Mouse (Mus musculus): ENCODE measurements around the gene Anpep. TPM values are rescaled to one million over a fixed set of nuclear protein-coding genes. Genes with fewer than 3 reads are reported as not detected.

Gene Anpep
- polyA plus RNA-seq, 1 experiment from 2014 or later: 2.3 TPM

GRCm38 (mm10) chr7:79858956-79859630, 1.8 kb downstream of the Anpep start:
- 70% methylated on average over 9 of the region's 9 CpGs for WGBS
- ATAC-seq (ENCODE audit: low FRiP score, low read depth): no peak
- no peak overlapping the region for H3K4me2 ChIP-seq (replicated peaks)
- H3K9me3 ChIP-seq: no peaks in the 10 kb centered on the region
- H3K36me3 ChIP-seq: no peaks in the 10 kb centered on the region
- H3K9ac ChIP-seq (replicated peaks): no peak overlapping the region
- no peaks in the 10 kb centered on the region for H3K27me3 ChIP-seq
- H3K4me3 ChIP-seq: no peak overlapping the region
- no peaks in the 10 kb centered on the region for H3K4me1 ChIP-seq
- H3K27ac ChIP-seq (replicated peaks): no peak overlapping the region

GRCm38 (mm10) chr7:79858202-79858934, 2.5 kb downstream of the Anpep start:
- Histone ChIP-seq H3K4me1 (no peaks in the 10 kb centered on the region), H3K9me3 (no peaks in the 10 kb centered on the region), H3K9ac (replicated peaks) (no peak overlapping the region), H3K36me3 (no peaks in the 10 kb centered on the region), H3K27me3 (no peaks in the 10 kb centered on the region), H3K27ac (replicated peaks) (no peak overlapping the region), H3K4me3 (no peak overlapping the region), H3K4me2 (replicated peaks) (no peak overlapping the region)
- ATAC-seq (ENCODE audit: low FRiP score, low read depth): no peak
- WGBS: 71% methylated on average over 11 of the region's 11 CpGs

- no peak overlapping the region for H3K27ac ChIP-seq (replicated peaks)
- H3K9me3 ChIP-seq: no peaks in the 10 kb centered on the region
- H3K36me3 ChIP-seq: no peaks in the 10 kb centered on the region
- H3K4me3 ChIP-seq: no peak overlapping the region
- H3K9ac ChIP-seq (replicated peaks): no peak overlapping the region
- H3K27me3 ChIP-seq: no peaks in the 10 kb centered on the region
- ATAC-seq (ENCODE audit: low FRiP score, low read depth): no peak
- no peak overlapping the region for H3K4me2 ChIP-seq (replicated peaks)
- no peaks in the 10 kb centered on the region for H3K4me1 ChIP-seq
- WGBS: 84% methylated on average over 4 of the region's 4 CpGs
Measured at GRCm38 (mm10) chr7:79856305-79856704, 4.6 kb downstream of the Anpep start.

- Histone ChIP-seq H3K4me3 (peak overlapping the region; percentile 37), H3K27me3 (peaks cover 33% of the 10 kb centered on the region), H3K4me1 (0 out of 2 replicates have a peak, but pooled peaks cover 7% of the 10 kb centered on the region), H3K36me3 (no peaks in the 10 kb centered on the region), H3K9me3 (no peaks in the 10 kb centered on the region), H3K4me2 (replicated peaks) (peak overlapping the region; percentile 60), H3K27ac (replicated peaks) (no peak overlapping the region), H3K9ac (replicated peaks) (peak overlapping the region; percentile 32)
- no peak for ATAC-seq (ENCODE audit: low FRiP score, low read depth)
- 11% methylated on average over 50 of the region's 53 CpGs for WGBS
Measured at GRCm38 (mm10) chr7:79847456-79848451, 13.1 kb downstream of the Anpep start.

GRCm38 (mm10) chr7:79846342-79846741, 14.5 kb downstream of the Anpep start:
- peaks cover 33% of the 10 kb centered on the region for H3K27me3 ChIP-seq
- H3K9ac ChIP-seq (replicated peaks): no peak overlapping the region
- H3K4me3 ChIP-seq: no peak overlapping the region
- ATAC-seq (ENCODE audit: low FRiP score, low read depth): no peak
- no peak overlapping the region for H3K27ac ChIP-seq (replicated peaks)
- WGBS: 74% methylated on average over 2 of the region's 2 CpGs
- H3K36me3 ChIP-seq: no peaks in the 10 kb centered on the region
- 0 out of 2 replicates have a peak, but pooled peaks cover 7% of the 10 kb centered on the region for H3K4me1 ChIP-seq
- no peak overlapping the region for H3K4me2 ChIP-seq (replicated peaks)
- no peaks in the 10 kb centered on the region for H3K9me3 ChIP-seq

- peaks cover 28% of the 10 kb centered on the region for H3K27me3 ChIP-seq
- H3K9ac ChIP-seq (replicated peaks): no peak overlapping the region
- WGBS: 74% methylated on average over 8 of the region's 8 CpGs
- H3K9me3 ChIP-seq: no peaks in the 10 kb centered on the region
- 0 out of 2 replicates have a peak, but pooled peaks cover 7% of the 10 kb centered on the region for H3K4me1 ChIP-seq
- no peak overlapping the region for H3K4me3 ChIP-seq
- ATAC-seq (ENCODE audit: low FRiP score, low read depth): no peak
- H3K27ac ChIP-seq (replicated peaks): no peak overlapping the region
- no peaks in the 10 kb centered on the region for H3K36me3 ChIP-seq
- H3K4me2 ChIP-seq (replicated peaks): no peak overlapping the region
Measured at GRCm38 (mm10) chr7:79844090-79844802, 16.6 kb downstream of the Anpep start.

GRCm38 (mm10) chr7:79842163-79842562, 18.7 kb downstream of the Anpep start:
- Histone ChIP-seq H3K4me1 (no peaks in the 10 kb centered on the region), H3K4me3 (no peak overlapping the region), H3K4me2 (replicated peaks) (no peak overlapping the region), H3K9me3 (no peaks in the 10 kb centered on the region), H3K9ac (replicated peaks) (no peak overlapping the region), H3K36me3 (no peaks in the 10 kb centered on the region), H3K27me3 (peaks cover 10% of the 10 kb centered on the region), H3K27ac (replicated peaks) (no peak overlapping the region)
- 65% methylated on average over 7 of the region's 7 CpGs for WGBS
- no peak for ATAC-seq (ENCODE audit: low FRiP score, low read depth)

GRCm38 (mm10) chr7:79837247-79837646, 23.6 kb downstream of the Anpep start:
- Histone ChIP-seq H3K36me3 (no peaks in the 10 kb centered on the region), H3K27ac (replicated peaks) (no peak overlapping the region), H3K4me3 (no peak overlapping the region), H3K9me3 (no peaks in the 10 kb centered on the region), H3K4me2 (replicated peaks) (no peak overlapping the region), H3K9ac (replicated peaks) (no peak overlapping the region), H3K4me1 (no peaks in the 10 kb centered on the region), H3K27me3 (no peaks in the 10 kb centered on the region)
- WGBS: 77% methylated on average over 2 of the region's 2 CpGs
- no peak for ATAC-seq (ENCODE audit: low FRiP score, low read depth)

- H3K36me3 ChIP-seq: no peaks in the 10 kb centered on the region
- H3K27ac ChIP-seq (replicated peaks): no peak overlapping the region
- no peaks in the 10 kb centered on the region for H3K9me3 ChIP-seq
- H3K4me2 ChIP-seq (replicated peaks): no peak overlapping the region
- ATAC-seq (ENCODE audit: low FRiP score, low read depth): no peak
- no peak overlapping the region for H3K4me3 ChIP-seq
- WGBS: 92% methylated on average over 6 of the region's 6 CpGs
- H3K9ac ChIP-seq (replicated peaks): no peak overlapping the region
- no peaks in the 10 kb centered on the region for H3K27me3 ChIP-seq
- H3K4me1 ChIP-seq: no peaks in the 10 kb centered on the region
Measured at GRCm38 (mm10) chr7:79835196-79835595, 25.7 kb downstream of the Anpep start.

- Histone ChIP-seq H3K27me3 (no peaks in the 10 kb centered on the region), H3K9ac (replicated peaks) (no peak overlapping the region), H3K36me3 (no peaks in the 10 kb centered on the region), H3K4me1 (no peaks in the 10 kb centered on the region), H3K9me3 (no peaks in the 10 kb centered on the region), H3K4me2 (replicated peaks) (no peak overlapping the region), H3K4me3 (no peak overlapping the region), H3K27ac (replicated peaks) (no peak overlapping the region)
- ATAC-seq (ENCODE audit: low FRiP score, low read depth): no peak
Measured at GRCm38 (mm10) chr7:79832980-79833379, 27.9 kb downstream of the Anpep start.

GRCm38 (mm10) chr7:79831585-79831984, 29.3 kb downstream of the Anpep start:
- ATAC-seq (ENCODE audit: low FRiP score, low read depth): no peak
- Histone ChIP-seq H3K9me3 (no peaks in the 10 kb centered on the region), H3K4me1 (no peaks in the 10 kb centered on the region), H3K27me3 (no peaks in the 10 kb centered on the region), H3K36me3 (no peaks in the 10 kb centered on the region), H3K4me2 (replicated peaks) (no peak overlapping the region), H3K9ac (replicated peaks) (no peak overlapping the region), H3K4me3 (no peak overlapping the region), H3K27ac (replicated peaks) (no peak overlapping the region)
- WGBS: 80% methylated on average over 6 of the region's 6 CpGs

Data from midbrain, embryonic 12.5 days (tissue).